Mouse (Mus musculus): Measurements from ENCODE around the gene Ubald1.

GRCm38 (mm10) chr16:4848090-4848489, 32.0 kb downstream of the Ubald1 start:
- TF ChIP-seq POLR2A (IDR thresholded peaks at IDR 0.05; ENCODE audit: insufficient read depth, low read depth, low read length): no peak
- TF ChIP-seq CTCF (IDR thresholded peaks at IDR 0.05; ENCODE audit: insufficient read depth, low read depth, low read length): no peak
